Mouse (Mus musculus): Measurements from ENCODE around the gene Mamdc2.

Gene Mamdc2

DNA sequence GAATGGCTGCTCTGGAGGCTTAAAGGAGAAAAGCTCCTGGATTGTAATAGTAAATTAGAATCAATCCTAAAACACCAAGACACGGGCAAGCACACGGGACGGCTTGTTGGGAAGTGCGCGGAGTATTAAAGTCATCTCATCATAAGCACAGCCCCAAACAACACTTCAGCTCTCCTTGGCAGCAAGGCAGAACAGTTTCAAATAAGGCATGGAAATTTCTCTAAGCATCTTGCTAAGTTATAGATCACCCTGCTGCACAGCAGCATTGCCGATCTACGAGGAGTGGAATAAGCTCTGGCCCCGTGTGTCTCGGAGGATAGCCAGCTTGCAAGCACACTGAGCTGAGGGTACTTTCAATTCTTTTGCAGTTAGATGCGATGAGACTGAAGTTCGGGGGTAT lies 13.8 kb downstream of the Mamdc2 start:
- DNase-seq (ENCODE audit: low spot score): no peak

GRCm38 (mm10) chr19:23417668-23418067 lies 30.6 kb downstream of the Mamdc2 start:
- DNase-seq (ENCODE audit: low spot score): no peak

- no peak for DNase-seq (ENCODE audit: low spot score)
Measured at GRCm38 (mm10) chr19:23410800-23411199, 37.4 kb downstream of the Mamdc2 start.

- no peak for DNase-seq (ENCODE audit: low spot score)
Measured at GRCm38 (mm10) chr19:23410328-23410727, 37.9 kb downstream of the Mamdc2 start.

GRCm38 (mm10) chr19:23401469-23402135 lies 46.6 kb downstream of the Mamdc2 start:
- no peak for DNase-seq (ENCODE audit: low spot score)

DNA sequence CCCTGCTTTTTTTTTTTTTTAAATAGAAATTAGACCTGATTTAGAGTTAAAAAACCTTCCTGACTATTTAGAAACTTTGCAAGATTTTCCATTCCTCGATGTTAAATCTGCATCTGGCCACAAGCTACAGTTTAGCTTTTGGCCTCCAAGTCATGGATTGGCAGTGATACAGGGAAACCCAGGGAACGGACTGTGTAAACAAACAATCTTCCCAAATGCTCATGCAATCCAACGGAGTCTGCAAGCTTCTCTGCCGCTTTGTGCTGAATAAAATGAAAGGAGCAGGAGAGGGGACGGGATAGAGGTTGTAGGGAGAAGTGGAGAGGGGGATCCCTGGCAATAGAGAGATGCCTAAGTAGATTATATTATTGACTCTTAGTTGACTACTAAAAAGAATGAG lies 47.8 kb downstream of the Mamdc2 start:
- no peak for DNase-seq (ENCODE audit: low spot score)

GRCm38 (mm10) chr19:23395956-23396355 lies 52.3 kb downstream of the Mamdc2 start:
- DNase-seq (ENCODE audit: low spot score): no peak

- DNase-seq (ENCODE audit: low spot score): no peak
Measured at GRCm38 (mm10) chr19:23394597-23394996, 53.6 kb downstream of the Mamdc2 start.

DNA sequence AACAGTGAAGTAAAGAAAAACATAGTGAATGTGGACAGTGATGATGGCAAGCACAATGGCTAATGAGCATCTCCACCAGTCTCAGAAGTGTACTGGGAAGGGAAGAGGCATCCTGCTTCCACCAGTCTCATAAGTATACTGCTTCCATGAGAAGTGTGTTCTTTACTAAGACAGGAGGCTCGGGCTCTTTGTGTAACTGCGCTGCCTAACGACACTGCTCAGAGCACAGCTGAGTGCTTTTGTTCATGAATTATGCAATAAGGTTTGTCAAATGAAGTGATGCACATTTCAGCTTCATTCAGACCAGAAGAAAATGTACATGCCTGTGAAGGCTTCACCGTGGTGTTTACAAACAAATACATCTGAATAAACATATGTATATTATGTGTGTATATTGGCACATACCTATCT lies 59.4 kb downstream of the Mamdc2 start:
- no peak for DNase-seq (ENCODE audit: low spot score)

- DNase-seq (ENCODE audit: low spot score): no peak
Measured at GRCm38 (mm10) chr19:23388083-23388861, 60.0 kb downstream of the Mamdc2 start.

DNA sequence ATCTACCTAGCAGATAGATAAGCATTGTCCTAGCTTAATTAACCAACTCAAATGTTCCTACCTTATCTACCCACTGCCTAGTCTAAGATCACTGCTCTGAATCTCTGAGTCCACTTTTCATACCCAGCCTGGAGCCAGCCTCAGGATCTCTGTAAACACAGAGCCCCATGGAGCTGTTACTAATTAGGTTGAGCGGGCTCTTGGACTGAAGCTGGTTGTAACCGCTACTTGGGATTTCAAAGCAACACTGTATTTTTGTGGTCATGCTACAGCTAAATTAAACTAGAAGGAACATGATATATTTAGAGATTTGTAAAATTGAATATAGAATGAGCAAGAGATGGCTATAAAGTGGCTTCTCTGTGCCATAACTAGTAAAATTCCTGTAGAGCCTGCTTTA lies 65.8 kb downstream of the Mamdc2 start:
- DNase-seq (ENCODE audit: low spot score): no peak

GRCm38 (mm10) chr19:23380968-23381367 lies 67.3 kb downstream of the Mamdc2 start:
- DNase-seq (ENCODE audit: low spot score): no peak

- DNase-seq (ENCODE audit: low spot score): no peak
Measured at GRCm38 (mm10) chr19:23379752-23380504, 68.3 kb downstream of the Mamdc2 start.

DNA sequence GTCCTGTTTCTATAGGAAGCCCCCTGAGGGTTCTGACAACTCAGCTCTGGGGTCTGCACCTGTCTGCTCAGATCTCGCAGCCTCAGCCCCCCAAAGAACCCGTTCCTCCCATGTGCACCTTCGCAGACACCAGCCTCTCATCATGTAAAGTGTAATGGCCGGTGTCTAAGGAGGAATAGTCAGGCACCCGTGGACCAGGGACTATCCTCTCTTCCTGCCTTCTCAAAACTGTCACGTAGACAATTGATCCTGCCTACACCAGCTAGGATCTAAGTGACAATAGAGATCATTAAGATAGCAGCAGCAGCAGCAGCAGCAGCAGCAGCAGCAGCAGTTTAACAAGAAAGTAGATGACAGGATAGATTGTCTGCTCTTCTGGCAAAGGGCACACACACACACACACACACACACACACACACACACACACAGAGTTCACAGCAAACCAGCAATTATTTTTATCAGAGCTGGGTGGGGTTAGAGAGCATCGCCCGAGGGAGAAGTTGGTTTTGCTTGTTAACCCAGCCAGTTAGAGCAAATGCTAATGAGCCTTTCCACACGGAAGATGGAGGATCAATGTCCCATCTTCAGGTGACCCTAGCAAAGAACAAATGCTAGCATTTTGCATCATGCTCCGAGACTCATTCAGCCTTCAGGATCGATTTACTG lies 71.6 kb downstream of the Mamdc2 start:
- DNase-seq (ENCODE audit: low spot score): no peak

DNA sequence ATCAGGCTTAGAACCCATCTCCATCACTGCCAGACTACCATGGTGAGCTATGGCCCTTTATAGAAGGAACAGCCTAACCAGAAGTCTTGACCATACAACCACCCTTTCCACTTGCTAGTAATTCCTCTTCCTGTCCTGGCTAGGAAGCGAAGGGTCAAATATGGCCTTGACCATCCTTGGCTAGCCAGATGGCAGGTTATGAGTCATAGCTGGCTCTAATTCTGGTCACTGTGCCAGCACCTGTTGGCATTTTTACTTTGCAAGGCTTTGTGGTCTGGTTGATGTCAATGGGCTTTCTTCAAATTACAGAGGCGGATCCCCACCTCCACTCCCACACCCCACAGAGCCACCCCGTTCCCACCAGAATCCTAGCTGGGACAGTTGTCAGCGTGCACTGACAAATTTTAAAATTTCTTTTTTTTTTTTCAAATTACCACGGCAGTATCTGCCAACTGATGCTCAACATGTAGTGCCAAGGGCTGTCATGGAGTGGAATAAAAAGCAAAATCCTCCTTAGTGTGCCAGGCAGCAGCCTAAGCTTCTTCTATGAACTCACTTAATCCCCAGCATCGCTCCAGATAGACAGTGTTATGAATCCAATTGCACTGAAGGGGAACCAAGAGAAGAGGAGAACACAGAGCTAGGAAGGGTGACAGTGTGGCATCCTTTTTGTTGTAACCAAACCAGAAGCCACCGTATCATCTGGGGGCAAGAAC lies 73.1 kb downstream of the Mamdc2 start:
- DNase-seq (ENCODE audit: low spot score): no peak

DNA sequence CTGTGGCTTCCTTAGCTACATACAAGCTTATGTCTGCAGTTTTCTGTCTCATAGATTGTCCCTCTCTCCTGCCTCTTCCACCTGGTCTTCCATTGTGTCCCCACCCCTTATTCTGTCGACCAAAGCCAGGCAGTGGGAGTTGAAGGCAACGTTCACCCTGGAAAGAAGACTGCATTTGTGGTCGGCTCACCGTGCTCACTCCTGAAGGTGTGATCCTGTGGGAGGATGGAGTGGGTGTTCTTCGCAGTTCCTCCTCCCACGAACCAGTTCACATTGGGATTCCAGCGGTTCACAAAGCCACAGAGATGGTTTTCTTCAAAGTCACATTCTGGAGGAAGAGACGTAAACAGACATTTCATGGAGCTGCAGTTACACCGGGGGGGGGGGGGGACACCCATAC lies 74.5 kb downstream of the Mamdc2 start:
- DNase-seq (ENCODE audit: low spot score): no peak

- peak; percentile 24 for DNase-seq (ENCODE audit: low spot score)
Measured at GRCm38 (mm10) chr19:23373287-23373686, 75.0 kb downstream of the Mamdc2 start.

- DNase-seq (ENCODE audit: low spot score): no peak
Measured at GRCm38 (mm10) chr19:23369275-23369674, 79.0 kb downstream of the Mamdc2 start.

DNA sequence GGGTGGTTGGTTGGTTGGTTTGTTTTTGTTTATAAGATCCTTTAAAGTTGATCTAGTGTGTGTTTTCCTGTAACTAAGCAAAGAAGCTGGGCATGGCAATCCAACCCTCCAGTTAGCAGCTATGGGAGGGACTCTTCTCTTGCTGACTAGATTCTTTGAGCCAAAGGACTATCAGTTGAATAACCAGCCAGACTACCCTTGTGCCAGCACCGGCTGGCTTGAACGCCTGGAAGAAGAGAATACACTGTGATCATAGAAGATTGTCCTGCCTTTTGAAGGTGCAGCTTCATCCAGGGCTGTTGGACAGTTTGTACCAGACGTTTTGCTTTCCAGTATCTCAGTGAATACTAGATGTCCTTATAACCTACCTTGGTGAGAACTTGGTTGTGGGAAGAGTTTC lies 86.2 kb downstream of the Mamdc2 start:
- DNase-seq (ENCODE audit: low spot score): no peak

- DNase-seq (ENCODE audit: low spot score): no peak
Measured at GRCm38 (mm10) chr19:23361124-23361523, 87.1 kb downstream of the Mamdc2 start.

DNA sequence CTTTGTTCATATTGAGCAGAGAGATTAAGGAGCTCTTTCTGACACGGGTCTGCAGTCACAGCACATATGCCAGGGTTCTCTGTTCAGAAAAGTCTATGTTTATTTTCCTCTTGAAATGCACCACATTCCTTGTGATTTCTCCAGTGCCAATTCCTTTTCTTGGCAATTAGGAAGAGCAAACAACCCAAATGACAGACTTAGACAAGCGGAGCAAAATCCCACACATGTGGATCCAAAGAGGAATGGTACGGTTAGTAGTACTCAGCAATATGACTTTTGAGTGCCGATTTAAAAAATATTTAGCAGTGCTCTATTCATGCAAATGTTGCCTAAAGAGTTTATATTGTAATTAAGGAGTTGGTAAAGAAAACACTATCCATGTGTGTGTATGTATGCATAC lies 87.7 kb downstream of the Mamdc2 start:
- DNase-seq (ENCODE audit: low spot score): no peak

DNA sequence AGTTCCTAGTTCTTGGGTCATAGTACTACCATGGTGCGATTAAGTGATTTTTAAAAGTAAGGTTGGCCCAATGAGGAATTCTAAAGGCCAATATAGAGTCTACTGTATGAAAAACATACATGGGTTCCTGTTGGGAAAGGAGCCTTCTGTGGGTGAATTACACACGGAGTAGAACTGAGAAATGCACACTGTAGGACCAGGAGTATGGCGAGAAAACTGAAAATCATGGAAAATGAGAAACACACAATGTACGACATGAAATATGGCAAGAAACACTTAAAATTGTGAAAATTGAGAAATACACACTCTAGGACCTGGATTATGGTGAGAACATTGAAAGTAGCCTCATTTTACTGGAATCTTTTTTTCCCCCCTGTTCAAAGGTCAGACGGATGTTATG lies 91.0 kb downstream of the Mamdc2 start:
- no peak for DNase-seq (ENCODE audit: low spot score)
